Mouse (Mus musculus) MEL (cell line): ENCODE data around the gene Trnt1.

Experiments
- CTCF ChIP-seq, 3 experiments: IDR thresholded peaks in 2 of 3; conservative IDR thresholded peaks in 1 of 3; 2 replicates each; pipeline ENCODE4 v1.5.1; 2011 to 2012; ENCODE audit warnings: low read length in 3 of 3, low read depth in 2 of 3, mild to moderate bottlenecking in 2 of 3, improper control_type of control experiment in 1 of 3, inconsistent platforms in 1 of 3, mixed read lengths in 1 of 3, moderate library complexity in 1 of 3; ENCODE audit not compliant: control insufficient read depth in 1 of 3, insufficient read depth in 1 of 3, poor library complexity in 1 of 3, severe bottlenecking in 1 of 3
- EP300 ChIP-seq, 2 experiments: IDR thresholded peaks; 2 replicates each; pipeline ENCODE4 v1.6.1; 2011; ENCODE audit warnings: improper control_type of control experiment in 2 of 2, low read length in 2 of 2, low read depth in 1 of 2, mild to moderate bottlenecking in 1 of 2
- MAX ChIP-seq: IDR thresholded peaks from 2 replicates; pipeline ENCODE4 v1.6.1; 2011; ENCODE audit warnings: low read length, improper control_type of control experiment
- POLR2A ChIP-seq, 2 experiments: IDR thresholded peaks; 2 replicates each; pipeline ENCODE4 v1.6.1; 2011 to 2012; ENCODE audit warnings: low read length in 2 of 2, mild to moderate bottlenecking in 2 of 2, control low read depth in 1 of 2, improper control_type of control experiment in 1 of 2, low read depth in 1 of 2, moderate library complexity in 1 of 2; ENCODE audit not compliant: control insufficient read depth in 1 of 2, insufficient read depth in 1 of 2, poor library complexity in 1 of 2
- RCOR1 ChIP-seq: IDR thresholded peaks from 2 replicates; pipeline ENCODE4 v1.6.1; 2012; ENCODE audit warnings: low read depth, mild to moderate bottlenecking, inconsistent platforms, low read length, improper control_type of control experiment
- SIN3A ChIP-seq: IDR thresholded peaks from 2 replicates; pipeline ENCODE4 v1.6.1; 2012; ENCODE audit warnings: low read length, improper control_type of control experiment, inconsistent platforms
- ZNF384 ChIP-seq: IDR thresholded peaks from 2 replicates; pipeline ENCODE4 v1.6.1; 2012; ENCODE audit warnings: low read depth, mild to moderate bottlenecking, inconsistent platforms, low read length, improper control_type of control experiment

DNA sequence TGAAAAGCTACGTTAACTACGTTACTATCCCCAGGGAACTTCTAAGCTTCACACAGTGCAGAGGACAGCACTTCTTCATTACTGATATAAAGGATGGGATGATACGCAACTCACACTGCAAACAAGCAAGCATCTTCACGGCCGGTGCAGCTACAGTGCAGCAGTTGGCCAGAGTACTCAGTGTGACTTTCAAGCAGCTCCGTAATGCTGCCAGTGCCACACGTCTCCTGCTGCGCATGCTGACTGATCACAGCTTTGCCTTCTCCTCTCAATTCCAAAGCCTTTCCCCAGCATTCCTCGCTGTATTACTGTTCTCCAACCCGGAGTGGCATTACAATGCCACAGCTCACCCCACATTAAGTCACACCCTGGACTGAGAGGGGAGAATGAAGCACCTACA, 24.7 kb downstream of the Trnt1 start:
- TF ChIP-seq EP300 (IDR thresholded peaks at IDR 0.05; ENCODE audit: low read depth in 1 of 2, low read length in 2 of 2), result no peak
- TF ChIP-seq MAX, result no peak
- no peak for TF ChIP-seq POLR2A (IDR thresholded peaks at IDR 0.05; ENCODE audit: control insufficient read depth in 1 of 2, insufficient read depth in 1 of 2, low read depth in 1 of 2, low read length in 2 of 2, poor library complexity in 1 of 2)
- no peak for TF ChIP-seq SIN3A
- TF ChIP-seq RCOR1, result no peak
- TF ChIP-seq CTCF (IDR thresholded peaks at IDR 0.05 in 2 of 3, conservative IDR thresholded peaks at IDR 0.05 in 1 of 3; ENCODE audit: control insufficient read depth in 1 of 3, insufficient read depth in 1 of 3, low read depth in 2 of 3, low read length in 3 of 3, poor library complexity in 1 of 3, severe bottlenecking in 1 of 3), result no peak
- no peak for TF ChIP-seq ZNF384
